Mouse (Mus musculus): ENCODE measurements around the gene Olfr1154. TPM values are rescaled to one million over a fixed set of nuclear protein-coding genes. Genes with fewer than 3 reads are reported as not detected.

The Olfr1154 gene
- not detected in 2 replicates for polyA plus RNA-seq (2015; fragmentation: Nextera tagmentation; extraction: Ambion mirVana)

- no peak for ATAC-seq
- Histone ChIP-seq H3K36me3 (ENCODE audit: poor library complexity, severe bottlenecking) (no peaks in the 10 kb centered on the region), H3K9ac (no peak within 1 kb of the TSS), H3K27ac (no peak within 1 kb of the TSS), H3K4me3 (no peak within 1 kb of the TSS), H3K4me2 (no peak within 1 kb of the TSS), H3K27me3 (no peaks in the 10 kb centered on the region), H3K4me1 (no peaks in the 10 kb centered on the region), H3K9me3 (replicated peaks) (no peaks in the 10 kb centered on the region)
- WGBS: 93% methylated on average over 1 of the region's 1 CpGs
Observed at GRCm38 (mm10) chr2:87905066-87905465, at the start of gene Olfr1154. TSS of gene Olfr1154 (minus strand) at chr2:87905166.

DNA sequence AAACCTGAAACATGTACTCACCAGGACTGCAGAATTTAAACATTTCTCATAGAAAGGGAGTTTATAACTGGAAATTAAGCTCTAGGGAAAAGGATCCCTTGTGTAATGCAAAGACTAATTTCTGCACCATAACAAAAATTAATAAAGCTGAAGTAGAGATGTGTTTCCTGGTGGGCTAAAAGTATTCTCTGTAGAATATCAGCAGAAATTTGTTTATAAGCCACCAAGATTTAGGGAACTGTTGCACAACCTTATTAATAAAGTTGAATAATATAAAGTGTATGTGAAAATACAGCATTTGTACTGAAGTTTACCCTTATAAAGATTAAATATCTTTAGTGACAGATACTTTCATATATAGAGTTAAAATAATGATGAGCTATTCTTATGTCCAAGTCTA, 48.0 kb upstream of the Olfr1154 start, which contains the start of gene Olfr1156:
TSS of gene Olfr1156 (minus strand) at position 101 of the 400 bp plus-strand sequence.
- no peak within 1 kb of the TSS for H3K9ac ChIP-seq
- no peaks in the 10 kb centered on the region for H3K27me3 ChIP-seq
- H3K36me3 ChIP-seq (ENCODE audit: poor library complexity, severe bottlenecking): no peaks in the 10 kb centered on the region
- H3K9me3 ChIP-seq (replicated peaks): no peaks in the 10 kb centered on the region
- H3K4me1 ChIP-seq: no peaks in the 10 kb centered on the region
- no peak within 1 kb of the TSS for H3K4me2 ChIP-seq
- H3K4me3 ChIP-seq: no peak within 1 kb of the TSS
- ATAC-seq: no peak
- no peak within 1 kb of the TSS for H3K27ac ChIP-seq

GRCm38 (mm10) chr2:87945037-87945436, 40.1 kb upstream of the Olfr1154 start, which contains the start of gene Olfr1155:
TSS of gene Olfr1155 (minus strand) at chr2:87945137.
- H3K4me1 ChIP-seq: no peaks in the 10 kb centered on the region
- H3K4me2 ChIP-seq: no peak within 1 kb of the TSS
- no peak within 1 kb of the TSS for H3K27ac ChIP-seq
- H3K4me3 ChIP-seq: no peak within 1 kb of the TSS
- no peaks in the 10 kb centered on the region for H3K27me3 ChIP-seq
- H3K9me3 ChIP-seq (replicated peaks): no peaks in the 10 kb centered on the region
- WGBS: 94% methylated on average over 1 of the region's 1 CpGs
- ATAC-seq: no peak
- H3K36me3 ChIP-seq (ENCODE audit: poor library complexity, severe bottlenecking): no peaks in the 10 kb centered on the region
- no peak within 1 kb of the TSS for H3K9ac ChIP-seq

- Histone ChIP-seq H3K4me3 (no peak within 1 kb of the TSS), H3K27ac (no peak within 1 kb of the TSS), H3K36me3 (ENCODE audit: poor library complexity, severe bottlenecking) (no peaks in the 10 kb centered on the region), H3K9me3 (replicated peaks) (no peaks in the 10 kb centered on the region), H3K4me2 (no peak within 1 kb of the TSS), H3K9ac (no peak within 1 kb of the TSS), H3K4me1 (no peaks in the 10 kb centered on the region), H3K27me3 (no peaks in the 10 kb centered on the region)
- WGBS: 79% methylated on average over 1 of the region's 1 CpGs
- ATAC-seq: no peak
Observed at GRCm38 (mm10) chr2:87894662-87895061, 10.3 kb downstream of the Olfr1154 start, which contains the start of gene Olfr1153. TSS of gene Olfr1153 (plus strand) at chr2:87894962.

- Histone ChIP-seq H3K27me3 (no peaks in the 10 kb centered on the region), H3K4me1 (no peaks in the 10 kb centered on the region), H3K9me3 (replicated peaks) (no peaks in the 10 kb centered on the region), H3K4me3 (no peak within 1 kb of the TSS), H3K36me3 (ENCODE audit: poor library complexity, severe bottlenecking) (no peaks in the 10 kb centered on the region), H3K27ac (no peak within 1 kb of the TSS), H3K4me2 (no peak within 1 kb of the TSS), H3K9ac (no peak within 1 kb of the TSS)
- ATAC-seq: no peak
Observed at GRCm38 (mm10) chr2:87866192-87866591, 38.8 kb downstream of the Olfr1154 start, which contains the start of gene Olfr1152. TSS of gene Olfr1152 (plus strand) at chr2:87866492.

DNA sequence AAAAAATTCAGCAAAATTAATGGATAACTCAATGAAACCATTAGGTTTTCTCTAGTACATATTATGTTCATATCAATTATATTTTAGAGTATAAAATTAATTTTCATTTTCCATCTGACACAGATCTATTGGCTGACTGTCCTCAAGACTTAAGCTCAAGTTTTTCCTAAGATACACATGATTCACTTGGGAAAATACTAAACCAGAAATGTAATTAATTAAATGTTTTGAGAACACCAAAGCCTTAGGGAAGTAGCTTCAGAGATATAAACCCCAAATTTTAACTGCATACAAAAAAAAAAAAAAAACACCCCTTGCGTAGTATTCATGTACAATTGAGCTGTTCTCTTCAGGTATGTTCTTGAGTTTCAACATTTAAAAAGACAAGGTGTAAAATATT, 49.4 kb downstream of the Olfr1154 start, which contains the start of gene Olfr1151:
TSS of gene Olfr1151 (plus strand) at position 301 of the 400 bp plus-strand sequence.
- no peak within 1 kb of the TSS for H3K4me2 ChIP-seq
- ATAC-seq: no peak
- no peak within 1 kb of the TSS for H3K27ac ChIP-seq
- WGBS: 91% methylated on average over 1 of the region's 1 CpGs
- no peaks in the 10 kb centered on the region for H3K36me3 ChIP-seq (ENCODE audit: poor library complexity, severe bottlenecking)
- no peaks in the 10 kb centered on the region for H3K9me3 ChIP-seq (replicated peaks)
- no peaks in the 10 kb centered on the region for H3K27me3 ChIP-seq
- no peak within 1 kb of the TSS for H3K4me3 ChIP-seq
- H3K9ac ChIP-seq: no peak within 1 kb of the TSS
- H3K4me1 ChIP-seq: no peaks in the 10 kb centered on the region

Other genes starting within 250 kb of the Olfr1154 start
- not detected in 2 replicates for gene Olfr1134, start 246.7 kb downstream of the Olfr1154 start, polyA plus RNA-seq (2015; fragmentation: Nextera tagmentation; extraction: Ambion mirVana)
- not detected in 2 replicates for gene Olfr1135, start 231.5 kb downstream of the Olfr1154 start, polyA plus RNA-seq (2015; fragmentation: Nextera tagmentation; extraction: Ambion mirVana)
- not detected in 2 replicates for gene Olfr1136, start 211.2 kb downstream of the Olfr1154 start, polyA plus RNA-seq (2015; fragmentation: Nextera tagmentation; extraction: Ambion mirVana)
- gene Olfr1137, start 192.0 kb downstream of the Olfr1154 start, polyA plus RNA-seq (2015; fragmentation: Nextera tagmentation; extraction: Ambion mirVana): not detected in 2 replicates
- not detected in 2 replicates for gene Olfr1138, start 165.2 kb downstream of the Olfr1154 start, polyA plus RNA-seq (2015; fragmentation: Nextera tagmentation; extraction: Ambion mirVana)
- gene Olfr1140, start 161.4 kb downstream of the Olfr1154 start, polyA plus RNA-seq (2015; fragmentation: Nextera tagmentation; extraction: Ambion mirVana): not detected in 2 replicates
- gene Olfr1141, start 151.2 kb downstream of the Olfr1154 start, polyA plus RNA-seq (2015; fragmentation: Nextera tagmentation; extraction: Ambion mirVana): not detected in 2 replicates
- not detected in 2 replicates for gene Olfr152, start 125.7 kb downstream of the Olfr1154 start, polyA plus RNA-seq (2015; fragmentation: Nextera tagmentation; extraction: Ambion mirVana)
- not detected in 2 replicates for gene Olfr1143, start 104.6 kb downstream of the Olfr1154 start, polyA plus RNA-seq (2015; fragmentation: Nextera tagmentation; extraction: Ambion mirVana)
- not detected in 2 replicates for gene Olfr1145, start 95.3 kb downstream of the Olfr1154 start, polyA plus RNA-seq (2015; fragmentation: Nextera tagmentation; extraction: Ambion mirVana)
- gene Olfr1148, start 74.6 kb downstream of the Olfr1154 start, polyA plus RNA-seq (2015; fragmentation: Nextera tagmentation; extraction: Ambion mirVana): not detected in 2 replicates
- not detected in 2 replicates for gene Olfr1150-ps1, start 61.2 kb downstream of the Olfr1154 start, polyA plus RNA-seq (2015; fragmentation: Nextera tagmentation; extraction: Ambion mirVana)
- not detected in 2 replicates for gene Olfr1151, start 49.3 kb downstream of the Olfr1154 start, polyA plus RNA-seq (2015; fragmentation: Nextera tagmentation; extraction: Ambion mirVana)
- 0.03 TPM in 1 of 2 replicates, not detected in the other for gene Olfr1152, start 38.7 kb downstream of the Olfr1154 start, polyA plus RNA-seq (2015; fragmentation: Nextera tagmentation; extraction: Ambion mirVana)
- gene Olfr1153, start 10.2 kb downstream of the Olfr1154 start, polyA plus RNA-seq (2015; fragmentation: Nextera tagmentation; extraction: Ambion mirVana): not detected in 2 replicates
- not detected in 2 replicates for gene Olfr1155, start 40.0 kb upstream of the Olfr1154 start, polyA plus RNA-seq (2015; fragmentation: Nextera tagmentation; extraction: Ambion mirVana)
- gene Olfr1156, start 47.9 kb upstream of the Olfr1154 start, polyA plus RNA-seq (2015; fragmentation: Nextera tagmentation; extraction: Ambion mirVana): not detected in 2 replicates
- gene Olfr1157, start 63.1 kb upstream of the Olfr1154 start, polyA plus RNA-seq (2015; fragmentation: Nextera tagmentation; extraction: Ambion mirVana): not detected in 2 replicates
- not detected in 2 replicates for gene Olfr74, start 69.5 kb upstream of the Olfr1154 start, polyA plus RNA-seq (2015; fragmentation: Nextera tagmentation; extraction: Ambion mirVana)
- not detected in 2 replicates for gene Olfr1158, start 84.9 kb upstream of the Olfr1154 start, polyA plus RNA-seq (2015; fragmentation: Nextera tagmentation; extraction: Ambion mirVana)
- gene Olfr1160, start 103.1 kb upstream of the Olfr1154 start, polyA plus RNA-seq (2015; fragmentation: Nextera tagmentation; extraction: Ambion mirVana): not detected in 2 replicates
- gene Olfr1161, start 117.6 kb upstream of the Olfr1154 start, polyA plus RNA-seq (2015; fragmentation: Nextera tagmentation; extraction: Ambion mirVana): not detected in 2 replicates
- gene Olfr73, start 132.5 kb upstream of the Olfr1154 start, polyA plus RNA-seq (2015; fragmentation: Nextera tagmentation; extraction: Ambion mirVana): not detected in 2 replicates
- not detected in 2 replicates for gene Olfr1162, start 146.0 kb upstream of the Olfr1154 start, polyA plus RNA-seq (2015; fragmentation: Nextera tagmentation; extraction: Ambion mirVana)
- not detected in 2 replicates for gene Olfr1163, start 166.7 kb upstream of the Olfr1154 start, polyA plus RNA-seq (2015; fragmentation: Nextera tagmentation; extraction: Ambion mirVana)
- not detected in 2 replicates for gene Olfr1164, start 188.8 kb upstream of the Olfr1154 start, polyA plus RNA-seq (2015; fragmentation: Nextera tagmentation; extraction: Ambion mirVana)
- not detected in 2 replicates for gene Olfr1166, start 223.1 kb upstream of the Olfr1154 start, polyA plus RNA-seq (2015; fragmentation: Nextera tagmentation; extraction: Ambion mirVana)